Mouse (Mus musculus) midbrain, embryonic 11.5 days (tissue): ENCODE data around the gene Gm498. TPM values are rescaled to one million over a fixed set of nuclear protein-coding genes. Genes with fewer than 3 reads are reported as not detected.

Source experiments
- ATAC-seq: fragments of 200-750 bp; cut with Nextera tagmentation; 2 replicates; pipeline ENCODE4 v1.8.0; 2017; ENCODE audit warnings: moderate TSS enrichment, moderate library complexity; ENCODE audit not compliant: low FRiP score
- DNase-seq: peaks from one replicate; pipeline ENCODE4 v3.0.0; 2015; ENCODE audit warnings: low spot score; ENCODE audit errors: missing footprints
- H3K27ac ChIP-seq: fragments of 300-500 bp; sonication (generic); 2 replicates; pipeline ENCODE4 v1.5.1; 2014; ENCODE audit warnings: low read depth, low read length
- H3K27me3 ChIP-seq: fragments of 300-500 bp; sonication (generic); 2 replicates; pipeline ENCODE4 v1.6.1; 2014; ENCODE audit warnings: mild to moderate bottlenecking, low read length, moderate library complexity, mixed read lengths; ENCODE audit not compliant: control insufficient read depth, insufficient read depth
- H3K36me3 ChIP-seq: fragments of 300-500 bp; sonication (generic); 2 replicates; pipeline ENCODE4 v1.6.1; 2014; ENCODE audit warnings: mild to moderate bottlenecking, low read length, moderate library complexity, mixed read lengths; ENCODE audit not compliant: control insufficient read depth, insufficient read depth
- H3K4me1 ChIP-seq: fragments of 300-500 bp; sonication (generic); 2 replicates; pipeline ENCODE4 v1.6.1; 2014; ENCODE audit warnings: low read length; ENCODE audit not compliant: control insufficient read depth, insufficient read depth
- H3K4me2 ChIP-seq: fragments of 300-500 bp; sonication (generic); 2 replicates; pipeline ENCODE4 v1.6.1; 2014; ENCODE audit warnings: mild to moderate bottlenecking, moderate library complexity
- H3K4me3 ChIP-seq: fragments of 300-500 bp; sonication (generic); 2 replicates; pipeline ENCODE4 v1.5.1; 2014; ENCODE audit warnings: low read depth, low read length
- H3K9ac ChIP-seq: fragments of 300-500 bp; sonication (generic); 2 replicates; pipeline ENCODE4 v1.6.1; 2014; ENCODE audit warnings: low read length
- H3K9me3 ChIP-seq: fragments of 300-500 bp; sonication (generic); 2 replicates; pipeline ENCODE4 v1.6.1; 2016; ENCODE audit warnings: low read length; ENCODE audit not compliant: control insufficient read depth
- WGBS: fragments of 180-500 bp; shearing (Covaris S2); extraction: QIAGEN DNeasy Blood & Tissue Kit; methylation state at CpG from one replicate; pipeline ENCODE4 v1.1.7; 2014; 5-methylcytosine and 5-hydroxymethylcytosine counted together
- polyA plus RNA-seq: library from polyadenylated mRNA; unstranded; fragments of >200 nt; fragmentation: Nextera tagmentation; extraction: Ambion mirVana; gene quantifications from 2 replicates; pipeline ENCODE4 v1.2.1, GENCODE M21; 2014

Gene Gm498
- polyA plus RNA-seq = not detected in 2 replicates

GRCm38 (mm10) chr7:143866538-143866937, at the start of gene Gm498:
TSS of gene Gm498 (plus strand) at chr7:143866838.
- no peak for ATAC-seq
- Histone ChIP-seq H3K27me3 (no peaks in the 10 kb centered on the region), H3K4me2 (no peak within 1 kb of the TSS), H3K36me3 (no peaks in the 10 kb centered on the region), H3K9me3 (no peaks in the 10 kb centered on the region), H3K9ac (no peak within 1 kb of the TSS), H3K4me3 (no peak within 1 kb of the TSS), H3K4me1 (no peaks in the 10 kb centered on the region), H3K27ac (no peak within 1 kb of the TSS)
- no peak for DNase-seq
- 76% methylated on average over 2 of the region's 2 CpGs for WGBS

GRCm38 (mm10) chr7:143819201-143819600, 47.4 kb upstream of the Gm498 start:
- H3K4me2 ChIP-seq = no peak overlapping the region
- peaks cover 3% of the 10 kb centered on the region for H3K36me3 ChIP-seq
- H3K9me3 ChIP-seq = no peaks in the 10 kb centered on the region
- peaks cover 9% of the 10 kb centered on the region for H3K4me1 ChIP-seq
- H3K9ac ChIP-seq = no peak overlapping the region
- no peaks in the 10 kb centered on the region for H3K27me3 ChIP-seq
- H3K27ac ChIP-seq = no peak overlapping the region
- DNase-seq (no peak), ATAC-seq (no peak)
- H3K4me3 ChIP-seq = no peak overlapping the region
- WGBS = 75% methylated on average over 4 of the region's 4 CpGs

GRCm38 (mm10) chr7:143821241-143821640, 45.4 kb upstream of the Gm498 start:
- no peak for ATAC-seq
- H3K9me3 ChIP-seq = no peaks in the 10 kb centered on the region
- no peak overlapping the region for H3K4me3 ChIP-seq
- no peaks in the 10 kb centered on the region; the same call in 1 of the 2 replicates for H3K36me3 ChIP-seq
- 89% methylated on average over 2 of the region's 2 CpGs for WGBS
- H3K27me3 ChIP-seq = no peaks in the 10 kb centered on the region
- H3K4me2 ChIP-seq = no peak overlapping the region
- H3K27ac ChIP-seq = no peak overlapping the region
- H3K4me1 ChIP-seq = peaks cover 9% of the 10 kb centered on the region
- no peak for DNase-seq
- no peak overlapping the region for H3K9ac ChIP-seq

- H3K4me2 ChIP-seq = peak within 1 kb of the TSS; percentile 54
- under 1% methylated on average over 40 of the region's 40 CpGs for WGBS
- DNase-seq = peak; percentile 99
Observed at GRCm38 (mm10) chr7:143822375-143823265, 44.0 kb upstream of the Gm498 start, which contains the start of the genes Nadsyn1 and Dhcr7. TSS of gene Nadsyn1 (minus strand) at chr7:143822849. TSS of gene Dhcr7 (plus strand) at chr7:143823145.

GRCm38 (mm10) chr7:143823266-143823605, 43.4 kb upstream of the Gm498 start:
- 78% methylated on average over 4 of the region's 4 CpGs for WGBS
- no peak for DNase-seq

More at GRCm38 (mm10) chr7:143822375-143823265, 44.0 kb upstream of the Gm498 start, which contains the start of the genes Nadsyn1 and Dhcr7:
- no peaks in the 10 kb centered on the region for H3K27me3 ChIP-seq
- H3K27ac ChIP-seq = no peak within 1 kb of the TSS
- H3K9me3 ChIP-seq = no peaks in the 10 kb centered on the region
- peak within 1 kb of the TSS; percentile 68 for H3K9ac ChIP-seq
- peak; percentile 98 for ATAC-seq
- H3K4me3 ChIP-seq = peak within 1 kb of the TSS; percentile 57
- H3K36me3 ChIP-seq = no peaks in the 10 kb centered on the region
- peaks cover 9% of the 10 kb centered on the region for H3K4me1 ChIP-seq

GRCm38 (mm10) chr7:143826985-143827384, 39.7 kb upstream of the Gm498 start:
- 89% methylated on average over 2 of the region's 2 CpGs for WGBS
- DNase-seq = no peak
- Histone ChIP-seq H3K27me3 (no peaks in the 10 kb centered on the region), H3K4me3 (no peak overlapping the region), H3K27ac (no peak overlapping the region), H3K9me3 (no peaks in the 10 kb centered on the region), H3K4me1 (peaks cover 17% of the 10 kb centered on the region), H3K9ac (no peak overlapping the region), H3K36me3 (no peaks in the 10 kb centered on the region), H3K4me2 (no peak overlapping the region)
- ATAC-seq = no peak

More at GRCm38 (mm10) chr7:143823266-143823605, 43.4 kb upstream of the Gm498 start:
- H3K36me3 ChIP-seq = no peaks in the 10 kb centered on the region
- H3K9me3 ChIP-seq = no peaks in the 10 kb centered on the region
- H3K4me3 ChIP-seq = peak overlapping the region; percentile 57
- peak overlapping the region; percentile 45 for H3K4me2 ChIP-seq
- H3K4me1 ChIP-seq = peaks cover 9% of the 10 kb centered on the region
- ATAC-seq = no peak; the same call in 1 of the 2 replicates
- no peaks in the 10 kb centered on the region for H3K27me3 ChIP-seq
- peak overlapping the region; percentile 68 for H3K9ac ChIP-seq
- no peak overlapping the region for H3K27ac ChIP-seq

GRCm38 (mm10) chr7:143829504-143830331, 36.9 kb upstream of the Gm498 start:
- DNase-seq (peak; percentile 99), ATAC-seq (peak; percentile 98)
- peak overlapping the region; percentile 61 for H3K4me3 ChIP-seq
- H3K9me3 ChIP-seq = no peaks in the 10 kb centered on the region
- WGBS = under 1% methylated on average over 37 of the region's 37 CpGs
- H3K9ac ChIP-seq = peak overlapping the region; percentile 79
- H3K27ac ChIP-seq = peak overlapping the region; percentile 80
- no peaks in the 10 kb centered on the region for H3K27me3 ChIP-seq
- peak overlapping the region; percentile 95 for H3K4me2 ChIP-seq
- no peaks in the 10 kb centered on the region for H3K36me3 ChIP-seq
- peaks cover 12% of the 10 kb centered on the region; the same call in 1 of the 2 replicates for H3K4me1 ChIP-seq

GRCm38 (mm10) chr7:143830399-143830798, 36.2 kb upstream of the Gm498 start:
- Histone ChIP-seq H3K9ac (peak overlapping the region; percentile 79), H3K4me2 (peak overlapping the region; percentile 95), H3K36me3 (no peaks in the 10 kb centered on the region), H3K9me3 (no peaks in the 10 kb centered on the region), H3K27ac (no peak overlapping the region), H3K27me3 (no peaks in the 10 kb centered on the region), H3K4me1 (peaks cover 12% of the 10 kb centered on the region; the same call in 1 of the 2 replicates), H3K4me3 (peak overlapping the region; percentile 61)
- DNase-seq (no peak), ATAC-seq (peak; percentile 36)
- WGBS = 7% methylated on average over 6 of the region's 6 CpGs
